Mouse (Mus musculus): ENCODE results near the gene Tmem273. TPM values are rescaled to one million over a fixed set of nuclear protein-coding genes. Genes with fewer than 3 reads are reported as not detected.

The Tmem273 gene
- polyA plus RNA-seq, 1 experiment: 2.4 TPM

GRCm38 (mm10) chr14:32865331-32865730 lies 79.6 kb downstream of the Tmem273 start:
- no peak for DNase-seq
- 44% methylated on average over 3 of the region's 3 CpGs for WGBS
- no peak overlapping the region for H3K4me3 ChIP-seq (replicated peaks; ENCODE audit: extremely low read depth, low read depth, low read length)
- TF ChIP-seq CTCF (IDR thresholded peaks at IDR 0.05; ENCODE audit: insufficient read depth, low read length) (no peak), POLR2A (IDR thresholded peaks at IDR 0.05; ENCODE audit: borderline replicate concordance, extremely low read depth, low read depth, low read length) (no peak)
- H3K4me1 ChIP-seq (ENCODE audit: control insufficient read depth, insufficient read depth, low read length): no peaks in the 10 kb centered on the region

Other genes with a start within 250 kb of the Tmem273 start
- gene Prrxl1, start 186.6 kb upstream of the Tmem273 start, polyA plus RNA-seq (2012; rRNA removed): not detected in 2 replicates
- 0.55 and 2.2 TPM in 2 replicates for gene 3425401B19Rik, start 100.7 kb upstream of the Tmem273 start, polyA plus RNA-seq (2012; rRNA removed)
- not detected in 2 replicates for gene Fam170b, start 48.0 kb downstream of the Tmem273 start, polyA plus RNA-seq (2012; rRNA removed)
- 11.2 and 12.1 TPM in 2 replicates for gene Vstm4, start 70.8 kb downstream of the Tmem273 start, polyA plus RNA-seq (2012; rRNA removed)
- gene Lrrc18, start 205.4 kb downstream of the Tmem273 start, polyA plus RNA-seq (2012; rRNA removed): 2.1 and 2.4 TPM in 2 replicates